Mouse (Mus musculus): ENCODE data around the gene Sepsecs. TPM values are rescaled to one million over a fixed set of nuclear protein-coding genes. Genes with fewer than 3 reads are reported as not detected.

Sepsecs gene
- polyA plus RNA-seq, 1 experiment from 2014 or later, result 11.2 TPM

DNA sequence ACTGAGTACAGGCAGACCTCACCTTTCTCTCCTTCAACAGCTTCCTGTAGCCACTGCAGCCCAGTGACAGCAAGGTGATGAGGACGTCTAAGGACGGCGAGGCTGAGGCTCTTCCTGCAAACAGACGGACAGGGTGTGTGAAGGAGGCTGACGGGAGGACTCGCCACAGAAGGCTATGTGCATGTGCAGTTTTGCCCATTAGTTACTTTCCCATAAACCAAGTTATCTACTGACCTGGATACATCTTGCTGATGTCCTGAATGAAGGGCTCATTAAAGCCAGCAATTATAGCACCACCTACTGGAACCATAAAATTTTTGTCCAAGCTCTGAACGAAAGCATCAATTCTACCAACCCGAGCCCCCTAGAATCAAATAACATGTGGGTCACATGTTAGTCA, 13.5 kb downstream of the Sepsecs start:
- no peak overlapping the region for H3K27ac ChIP-seq (ENCODE audit: low read length)
- peaks cover 10% of the 10 kb centered on the region for H3K36me3 ChIP-seq (ENCODE audit: control insufficient read depth, insufficient read depth, low read length)
- no peak overlapping the region for H3K4me2 ChIP-seq (ENCODE audit: low read depth, low read length)
- H3K9me3 ChIP-seq (replicated peaks; ENCODE audit: control insufficient read depth, low read length), result no peaks in the 10 kb centered on the region
- H3K9ac ChIP-seq (ENCODE audit: low read length), result no peak overlapping the region
- no peaks in the 10 kb centered on the region for H3K27me3 ChIP-seq (ENCODE audit: control insufficient read depth, insufficient read depth, low read length)
- H3K4me3 ChIP-seq (replicated peaks; ENCODE audit: low read length), result no peak overlapping the region
- 64% methylated on average over 8 of the region's 8 CpGs for WGBS
- ATAC-seq (ENCODE audit: insufficient read depth, low FRiP score), result no peak
- no peaks in the 10 kb centered on the region for H3K4me1 ChIP-seq (ENCODE audit: control insufficient read depth, insufficient read depth, low read length)

DNA sequence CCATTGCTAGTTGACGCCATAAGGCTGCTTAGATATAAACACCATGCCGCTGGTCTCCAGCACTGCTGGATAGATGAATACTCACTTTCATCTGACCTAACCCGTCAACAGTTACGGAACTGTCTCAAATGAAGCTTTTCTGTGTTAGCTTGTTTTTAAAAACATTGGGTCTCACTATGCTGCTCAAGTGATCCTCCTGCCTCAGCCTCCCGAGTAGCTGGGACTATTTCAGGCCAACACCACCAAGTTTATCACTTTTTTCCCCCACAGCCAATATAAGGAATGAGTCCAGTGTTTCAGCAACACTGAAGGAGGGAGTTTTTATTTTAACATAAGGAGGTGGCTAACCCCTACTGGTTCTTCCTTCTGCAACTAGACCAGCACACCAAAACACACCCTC, 14.5 kb downstream of the Sepsecs start:
- H3K36me3 ChIP-seq (ENCODE audit: control insufficient read depth, insufficient read depth, low read length), result peaks cover 10% of the 10 kb centered on the region
- H3K27me3 ChIP-seq (ENCODE audit: control insufficient read depth, insufficient read depth, low read length), result no peaks in the 10 kb centered on the region
- WGBS, result 82% methylated on average over 5 of the region's 5 CpGs
- H3K9ac ChIP-seq (ENCODE audit: low read length), result no peak overlapping the region
- no peak for ATAC-seq (ENCODE audit: insufficient read depth, low FRiP score)
- no peak overlapping the region for H3K4me2 ChIP-seq (ENCODE audit: low read depth, low read length)
- H3K4me3 ChIP-seq (replicated peaks; ENCODE audit: low read length), result no peak overlapping the region
- no peaks in the 10 kb centered on the region for H3K9me3 ChIP-seq (replicated peaks; ENCODE audit: control insufficient read depth, low read length)
- H3K4me1 ChIP-seq (ENCODE audit: control insufficient read depth, insufficient read depth, low read length), result no peaks in the 10 kb centered on the region
- no peak overlapping the region for H3K27ac ChIP-seq (ENCODE audit: low read length)

DNA sequence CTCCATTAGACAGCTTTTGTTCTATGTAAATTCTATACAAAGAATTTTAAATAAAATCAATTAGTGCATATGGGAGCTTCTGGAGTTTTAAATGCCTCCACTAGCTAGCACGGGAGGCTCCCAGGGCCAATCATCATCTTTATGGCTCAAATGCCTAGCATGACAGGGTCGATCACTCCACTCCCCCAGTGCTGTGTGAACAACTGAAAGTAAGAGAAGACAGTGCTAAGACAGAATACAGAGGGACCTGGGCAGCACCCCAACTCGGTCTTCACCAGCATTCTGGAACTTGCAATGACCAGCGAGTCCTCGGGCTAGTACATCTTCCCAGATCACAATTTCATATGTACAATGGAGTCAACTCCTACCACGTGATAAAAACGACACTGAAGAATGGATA, 16.9 kb downstream of the Sepsecs start:
- no peak overlapping the region for H3K4me3 ChIP-seq (replicated peaks; ENCODE audit: low read length)
- H3K4me2 ChIP-seq (ENCODE audit: low read depth, low read length), result no peak overlapping the region
- peaks cover 10% of the 10 kb centered on the region for H3K36me3 ChIP-seq (ENCODE audit: control insufficient read depth, insufficient read depth, low read length)
- WGBS, result 90% methylated on average over 7 of the region's 7 CpGs
- H3K27me3 ChIP-seq (ENCODE audit: control insufficient read depth, insufficient read depth, low read length), result no peaks in the 10 kb centered on the region
- ATAC-seq (ENCODE audit: insufficient read depth, low FRiP score), result no peak
- H3K9me3 ChIP-seq (replicated peaks; ENCODE audit: control insufficient read depth, low read length), result no peaks in the 10 kb centered on the region
- H3K9ac ChIP-seq (ENCODE audit: low read length), result no peak overlapping the region
- no peaks in the 10 kb centered on the region for H3K4me1 ChIP-seq (ENCODE audit: control insufficient read depth, insufficient read depth, low read length)
- no peak overlapping the region for H3K27ac ChIP-seq (ENCODE audit: low read length)

DNA sequence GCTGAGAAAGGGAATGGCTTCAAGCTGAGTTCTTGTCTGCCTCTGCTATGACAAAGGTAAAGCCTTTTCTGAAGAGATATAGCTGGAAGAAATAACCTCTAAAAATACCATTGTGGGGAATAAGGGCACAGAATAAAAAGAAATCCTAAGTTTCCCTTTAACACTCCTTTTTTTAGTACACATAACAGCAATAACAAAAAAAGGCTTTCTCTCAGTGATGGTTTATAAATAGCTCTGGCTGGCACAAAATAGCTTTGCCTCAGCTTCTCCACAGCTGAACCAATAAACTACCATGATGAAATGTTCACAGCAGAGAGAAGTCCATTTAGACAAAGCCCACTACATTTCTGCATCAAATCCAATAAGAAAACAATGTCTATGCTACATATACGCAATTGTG, 17.4 kb downstream of the Sepsecs start:
- ATAC-seq (ENCODE audit: insufficient read depth, low FRiP score), result no peak
- no peaks in the 10 kb centered on the region for H3K9me3 ChIP-seq (replicated peaks; ENCODE audit: control insufficient read depth, low read length)
- peaks cover 11% of the 10 kb centered on the region for H3K36me3 ChIP-seq (ENCODE audit: control insufficient read depth, insufficient read depth, low read length)
- H3K27me3 ChIP-seq (ENCODE audit: control insufficient read depth, insufficient read depth, low read length), result no peaks in the 10 kb centered on the region
- no peak overlapping the region for H3K9ac ChIP-seq (ENCODE audit: low read length)
- H3K4me3 ChIP-seq (replicated peaks; ENCODE audit: low read length), result no peak overlapping the region
- whole genome bisulfite sequencing, result 88% methylated on average over 1 of the region's 1 CpGs
- H3K4me2 ChIP-seq (ENCODE audit: low read depth, low read length), result no peak overlapping the region
- H3K4me1 ChIP-seq (ENCODE audit: control insufficient read depth, insufficient read depth, low read length), result no peaks in the 10 kb centered on the region
- H3K27ac ChIP-seq (ENCODE audit: low read length), result no peak overlapping the region

DNA sequence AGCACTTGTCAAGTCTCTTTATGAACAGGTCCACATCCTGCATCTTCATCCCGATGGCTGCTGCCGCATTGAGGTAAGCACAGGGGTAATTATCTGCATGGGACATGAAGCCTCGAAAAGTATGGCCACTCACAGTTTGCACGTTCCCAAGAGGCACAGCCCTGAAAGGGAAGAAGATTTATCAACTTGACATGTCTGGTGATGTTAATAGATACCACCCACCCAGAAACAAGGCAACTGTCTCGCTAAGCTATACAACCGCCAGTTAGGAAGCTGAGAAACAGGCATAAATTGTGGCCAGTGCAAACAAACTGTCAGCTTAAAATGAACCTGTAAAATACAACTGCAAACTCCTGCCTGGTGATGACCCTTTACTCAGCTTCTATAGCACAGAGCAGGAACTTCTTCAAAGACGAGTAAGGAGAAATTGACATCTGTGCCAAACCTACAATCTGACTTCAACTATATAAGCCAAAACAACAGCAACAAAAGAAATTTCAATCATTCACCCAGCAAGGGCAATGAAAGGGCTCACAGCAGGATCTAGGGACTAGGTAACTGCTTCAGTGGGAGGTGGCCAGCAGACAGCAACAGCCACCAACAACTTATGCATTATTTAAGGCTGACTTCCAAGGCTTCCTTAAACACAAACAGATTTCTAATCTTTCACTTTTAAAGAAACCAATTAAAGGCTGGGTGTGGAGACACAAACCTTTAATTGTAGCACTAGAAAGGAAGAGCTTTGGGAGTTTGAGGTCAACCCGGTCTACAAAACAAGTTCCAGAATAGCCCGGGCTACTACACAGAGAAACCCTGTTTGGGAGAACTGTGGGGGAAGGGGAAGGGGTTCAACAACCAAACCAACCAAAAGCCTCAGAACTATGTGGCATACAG, 25.3 kb downstream of the Sepsecs start:
- Histone ChIP-seq H3K27ac (ENCODE audit: low read length) (0 out of 2 replicates have a peak overlapping the region, but pooled peaks have one; percentile 12), H3K9me3 (replicated peaks; ENCODE audit: control insufficient read depth, low read length) (no peaks in the 10 kb centered on the region), H3K4me3 (replicated peaks; ENCODE audit: low read length) (no peak overlapping the region), H3K4me1 (ENCODE audit: control insufficient read depth, insufficient read depth, low read length) (peaks cover 8% of the 10 kb centered on the region; the same call in 1 of the 2 replicates), H3K9ac (ENCODE audit: low read length) (no peak overlapping the region), H3K36me3 (ENCODE audit: control insufficient read depth, insufficient read depth, low read length) (peaks cover 24% of the 10 kb centered on the region), H3K4me2 (ENCODE audit: low read depth, low read length) (no peak overlapping the region), H3K27me3 (ENCODE audit: control insufficient read depth, insufficient read depth, low read length) (no peaks in the 10 kb centered on the region)
- WGBS, result 36% methylated on average over 9 of the region's 9 CpGs
- ATAC-seq (ENCODE audit: insufficient read depth, low FRiP score), result no peak

DNA sequence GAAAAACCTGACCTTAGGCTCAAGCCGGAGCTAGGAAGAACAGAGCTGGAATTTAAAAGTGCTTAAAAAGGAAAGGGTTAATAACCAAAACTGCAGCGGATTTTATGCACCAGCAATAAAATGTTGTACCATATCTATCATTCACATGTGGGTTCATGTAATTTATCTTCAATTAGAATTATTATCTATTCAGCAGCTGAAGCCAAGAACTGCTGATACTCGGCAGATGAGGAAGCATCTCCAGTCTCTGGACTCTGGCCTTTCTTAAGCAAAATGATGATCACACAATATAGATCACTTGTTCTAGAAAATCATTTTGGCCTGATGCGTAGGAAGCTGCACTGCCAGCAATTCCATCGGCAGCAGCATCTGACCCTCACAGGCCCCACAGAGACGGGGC, 27.8 kb downstream of the Sepsecs start:
- Histone ChIP-seq H3K27me3 (ENCODE audit: control insufficient read depth, insufficient read depth, low read length) (no peaks in the 10 kb centered on the region), H3K4me3 (replicated peaks; ENCODE audit: low read length) (no peak overlapping the region), H3K36me3 (ENCODE audit: control insufficient read depth, insufficient read depth, low read length) (peaks cover 20% of the 10 kb centered on the region), H3K4me2 (ENCODE audit: low read depth, low read length) (no peak overlapping the region), H3K4me1 (ENCODE audit: control insufficient read depth, insufficient read depth, low read length) (peaks cover 8% of the 10 kb centered on the region; the same call in 1 of the 2 replicates), H3K9me3 (replicated peaks; ENCODE audit: control insufficient read depth, low read length) (no peaks in the 10 kb centered on the region), H3K9ac (ENCODE audit: low read length) (no peak overlapping the region), H3K27ac (ENCODE audit: low read length) (no peak overlapping the region)
- no peak for ATAC-seq (ENCODE audit: insufficient read depth, low FRiP score)
- 90% methylated on average over 6 of the region's 6 CpGs for WGBS

DNA sequence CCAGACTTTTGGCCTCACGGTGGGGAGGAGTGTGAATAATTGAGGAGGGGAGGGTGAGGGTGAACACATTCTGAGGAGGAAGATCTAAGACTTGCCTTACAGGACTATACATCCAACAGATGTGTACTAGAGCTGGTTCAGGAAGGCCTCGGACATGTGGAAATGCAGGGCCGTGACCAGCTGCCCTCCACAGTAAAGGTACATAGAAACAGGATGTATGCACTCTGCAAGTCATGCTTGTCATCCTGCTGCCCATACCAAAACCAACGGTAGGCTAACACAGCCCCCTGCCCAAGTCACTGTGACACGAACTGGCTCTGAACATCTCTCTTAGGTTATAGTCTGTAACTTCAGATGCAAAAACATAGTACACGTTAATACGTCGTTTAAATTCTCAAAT, 30.6 kb downstream of the Sepsecs start:
- H3K4me1 ChIP-seq (ENCODE audit: control insufficient read depth, insufficient read depth, low read length), result peaks cover 1% of the 10 kb centered on the region; the same call in 1 of the 2 replicates
- no peak for ATAC-seq (ENCODE audit: insufficient read depth, low FRiP score)
- no peak overlapping the region for H3K27ac ChIP-seq (ENCODE audit: low read length)
- no peak overlapping the region for H3K9ac ChIP-seq (ENCODE audit: low read length)
- 81% methylated on average over 8 of the region's 8 CpGs for WGBS
- H3K27me3 ChIP-seq (ENCODE audit: control insufficient read depth, insufficient read depth, low read length), result no peaks in the 10 kb centered on the region
- no peaks in the 10 kb centered on the region for H3K9me3 ChIP-seq (replicated peaks; ENCODE audit: control insufficient read depth, low read length)
- H3K36me3 ChIP-seq (ENCODE audit: control insufficient read depth, insufficient read depth, low read length), result 0 out of 2 replicates have a peak, but pooled peaks cover 5% of the 10 kb centered on the region
- no peak overlapping the region for H3K4me2 ChIP-seq (ENCODE audit: low read depth, low read length)
- H3K4me3 ChIP-seq (replicated peaks; ENCODE audit: low read length), result no peak overlapping the region

DNA sequence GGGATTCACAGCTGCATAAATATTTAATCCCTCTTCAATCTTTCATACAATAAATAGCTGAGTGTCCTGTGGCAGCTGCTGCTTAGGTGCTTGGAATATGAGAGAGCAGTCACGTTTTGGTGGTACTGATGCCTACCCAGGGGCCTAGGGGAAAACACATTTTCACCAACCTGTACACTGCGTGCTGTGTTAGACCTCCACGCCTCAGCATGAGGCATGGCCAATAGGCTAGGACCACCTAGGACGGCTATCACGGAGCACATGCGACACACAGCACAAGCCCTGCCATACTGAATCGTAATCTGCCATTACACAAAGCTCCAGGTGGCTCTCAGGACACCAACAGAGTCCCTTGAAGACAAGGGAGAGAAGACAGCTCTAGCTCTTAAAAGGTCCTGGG, 31.5 kb downstream of the Sepsecs start:
- H3K9me3 ChIP-seq (replicated peaks; ENCODE audit: control insufficient read depth, low read length), result no peaks in the 10 kb centered on the region
- H3K4me1 ChIP-seq (ENCODE audit: control insufficient read depth, insufficient read depth, low read length), result no peaks in the 10 kb centered on the region
- WGBS, result 85% methylated on average over 7 of the region's 7 CpGs
- H3K27me3 ChIP-seq (ENCODE audit: control insufficient read depth, insufficient read depth, low read length), result no peaks in the 10 kb centered on the region
- H3K4me3 ChIP-seq (replicated peaks; ENCODE audit: low read length), result no peak overlapping the region
- ATAC-seq (ENCODE audit: insufficient read depth, low FRiP score), result no peak
- no peaks in the 10 kb centered on the region for H3K36me3 ChIP-seq (ENCODE audit: control insufficient read depth, insufficient read depth, low read length)
- H3K27ac ChIP-seq (ENCODE audit: low read length), result no peak overlapping the region
- H3K4me2 ChIP-seq (ENCODE audit: low read depth, low read length), result no peak overlapping the region
- no peak overlapping the region for H3K9ac ChIP-seq (ENCODE audit: low read length)

DNA sequence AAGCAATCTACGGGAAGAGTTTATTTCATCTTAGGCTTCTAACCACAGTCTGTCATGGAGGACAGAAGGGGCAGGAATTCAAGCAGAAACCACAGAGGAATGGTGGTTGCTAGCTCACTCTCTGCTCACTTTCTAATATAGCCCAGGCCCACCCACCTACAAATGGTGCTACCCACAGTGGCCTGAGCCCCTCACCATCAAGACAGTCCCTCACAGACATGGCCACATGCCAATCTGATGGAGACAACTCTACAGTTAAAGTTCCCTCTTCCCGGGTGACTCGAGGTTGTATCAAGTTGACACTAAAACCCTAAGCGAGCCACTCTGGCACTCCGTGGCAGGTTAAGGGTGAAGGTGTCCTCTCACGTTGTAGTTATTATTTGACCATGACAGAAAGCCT, 32.6 kb downstream of the Sepsecs start:
- no peak for ATAC-seq (ENCODE audit: insufficient read depth, low FRiP score)
- 79% methylated on average over 6 of the region's 6 CpGs for WGBS

More for the DNA sequence above, 32.6 kb downstream of the Sepsecs start:
- no peak overlapping the region for H3K4me2 ChIP-seq (ENCODE audit: low read depth, low read length)
- no peak overlapping the region for H3K9ac ChIP-seq (ENCODE audit: low read length)
- H3K9me3 ChIP-seq (replicated peaks; ENCODE audit: control insufficient read depth, low read length), result no peaks in the 10 kb centered on the region
- H3K36me3 ChIP-seq (ENCODE audit: control insufficient read depth, insufficient read depth, low read length), result no peaks in the 10 kb centered on the region
- H3K27me3 ChIP-seq (ENCODE audit: control insufficient read depth, insufficient read depth, low read length), result no peaks in the 10 kb centered on the region
- no peaks in the 10 kb centered on the region for H3K4me1 ChIP-seq (ENCODE audit: control insufficient read depth, insufficient read depth, low read length)
- no peak overlapping the region for H3K4me3 ChIP-seq (replicated peaks; ENCODE audit: low read length)
- no peak overlapping the region for H3K27ac ChIP-seq (ENCODE audit: low read length)

All from stomach, embryonic 16.5 days (tissue).